Mouse (Mus musculus): ENCODE measurements at regions not wholly inside any gene's neighbourhood (a gene's known extent, or its start where the extent isn't known, plus 50 kb on each side); places are given as distances from the start of the nearest gene placed in this dataset.

DNA sequence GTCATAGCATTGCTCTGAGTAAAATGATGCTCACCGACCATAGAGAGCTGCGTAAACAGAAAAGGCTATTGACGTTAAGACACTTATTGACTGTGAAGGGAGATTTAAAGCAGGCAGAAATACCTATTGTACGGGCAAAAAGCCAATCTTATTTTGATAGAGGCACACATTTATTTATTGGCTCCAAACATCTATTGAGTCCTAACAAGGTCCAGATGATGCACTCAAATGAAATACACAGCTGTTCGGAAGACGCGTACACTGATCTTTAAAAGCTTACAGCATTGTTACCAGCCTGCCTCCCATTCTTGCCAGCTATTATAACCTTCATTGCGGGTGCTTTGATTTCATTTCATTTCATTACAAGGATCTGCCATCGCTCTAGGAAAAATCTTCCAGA, 102.0 kb upstream of the Map1b start:
- Histone ChIP-seq H3K4me1 (ENCODE audit: control insufficient read depth in 1 of 2, insufficient read depth in 2 of 2, low read length in 2 of 2) (no peaks in the 10 kb centered on the region), H3K9me3 (replicated peaks; ENCODE audit: insufficient read depth, low read length) (no peaks in the 10 kb centered on the region), H3K9ac (ENCODE audit: control insufficient read depth, low read depth, low read length, poor library complexity, severe bottlenecking) (no peak overlapping the region), H3K27ac (ENCODE audit: control insufficient read depth, low read depth, low read length) (no peak overlapping the region), H3K4me3 (ENCODE audit: control insufficient read depth in 1 of 2, insufficient read depth in 1 of 2, low read depth in 2 of 2, low read length in 2 of 2) (no peak overlapping the region), H3K27me3 (ENCODE audit: control insufficient read depth in 1 of 2, insufficient read depth in 2 of 2, low read length in 2 of 2) (no peaks in the 10 kb centered on the region), H3K36me3 (ENCODE audit: control insufficient read depth in 1 of 2, insufficient read depth in 2 of 2, low read length in 2 of 2) (no peaks in the 10 kb centered on the region), H3K79me2 (ENCODE audit: control insufficient read depth, insufficient read depth, low read length, poor library complexity) (no peaks in the 10 kb centered on the region)
- TF ChIP-seq MYB (IDR thresholded peaks at IDR 0.05; ENCODE audit: low read depth, low read length) (no peak), POLR2AphosphoS2 (IDR thresholded peaks at IDR 0.05; ENCODE audit: low read length) (no peak), SMC3 (IDR thresholded peaks at IDR 0.05; ENCODE audit: low read depth, low read length) (no peak), MAZ (IDR thresholded peaks at IDR 0.05; ENCODE audit: low read depth, low read length) (no peak), ZC3H11A (IDR thresholded peaks at IDR 0.05; ENCODE audit: low read depth, low read length) (no peak), SIN3A (IDR thresholded peaks at IDR 0.05; ENCODE audit: low read length) (no peak), CHD1 (IDR thresholded peaks at IDR 0.05; ENCODE audit: low read depth, low read length) (no peak), KAT2A (conservative IDR thresholded peaks at IDR 0.05; ENCODE audit: low read depth, low read length) (no peak), RCOR1 (IDR thresholded peaks at IDR 0.05; ENCODE audit: low read depth, low read length) (no peak), RAD21 (IDR thresholded peaks at IDR 0.05; ENCODE audit: low read depth, low read length) (no peak), ZKSCAN1 (IDR thresholded peaks at IDR 0.05; ENCODE audit: low read depth, low read length) (no peak), NELFE (IDR thresholded peaks at IDR 0.05; ENCODE audit: low read depth, low read length) (no peak), TAL1 (IDR thresholded peaks at IDR 0.05; ENCODE audit: low read length) (no peak), NRF1 (IDR thresholded peaks at IDR 0.05; ENCODE audit: insufficient read depth, low read depth, low read length, poor library complexity, severe bottlenecking) (no peak), GATA1 (IDR thresholded peaks at IDR 0.05; ENCODE audit: low read depth, low read length) (no peak), POLR2AphosphoS5 (IDR thresholded peaks at IDR 0.05; ENCODE audit: borderline replicate concordance, low read depth, low read length) (no peak), MYC (IDR thresholded peaks at IDR 0.05; ENCODE audit: low read depth, low read length) (no peak), UBTF (IDR thresholded peaks at IDR 0.05; ENCODE audit: borderline replicate concordance, insufficient read depth, low read depth, low read length) (no peak), USF2 (IDR thresholded peaks at IDR 0.05; ENCODE audit: borderline replicate concordance in 1 of 2, insufficient read depth in 1 of 2, low read depth in 1 of 2, low read length in 2 of 2) (no peak)
- no peak for DNase-seq (ENCODE audit: low read depth, low spot score)

DNA sequence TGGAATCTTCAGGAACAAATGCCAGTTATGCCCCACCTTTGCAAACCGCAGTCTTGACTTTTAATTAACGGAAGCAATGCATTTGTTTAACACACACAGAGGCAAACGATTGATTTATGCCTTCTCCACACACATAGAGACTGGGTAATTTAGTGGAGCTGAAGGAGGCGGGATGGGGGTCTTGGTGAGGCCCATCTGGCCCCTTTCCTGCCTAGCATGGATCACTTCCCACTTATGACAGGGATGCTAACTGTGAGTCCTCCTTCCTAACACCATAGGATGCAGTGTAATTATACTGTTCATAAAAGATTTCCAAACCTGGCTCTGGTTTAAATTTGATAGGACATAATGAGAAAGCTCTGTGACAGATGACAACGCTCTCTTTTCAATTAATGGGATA, 101.1 kb upstream of the Map1b start:
- TF ChIP-seq NELFE (IDR thresholded peaks at IDR 0.05; ENCODE audit: low read depth, low read length): no peak
- TF ChIP-seq ZMIZ1 (IDR thresholded peaks at IDR 0.05; ENCODE audit: low read depth, low read length): no peak
- TF ChIP-seq ELF1 (IDR thresholded peaks at IDR 0.05; ENCODE audit: low read depth, low read length): no peak
- TF ChIP-seq MAFK (IDR thresholded peaks at IDR 0.05; ENCODE audit: borderline replicate concordance, low read depth, low read length): no peak
- no peak for TF ChIP-seq GABPA (IDR thresholded peaks at IDR 0.05; ENCODE audit: low read depth, low read length)
- no peak for TF ChIP-seq ZNF384 (IDR thresholded peaks at IDR 0.05; ENCODE audit: low read depth, low read length)
- no peak for TF ChIP-seq MXI1 (IDR thresholded peaks at IDR 0.05; ENCODE audit: low read depth, low read length)
- no peak for TF ChIP-seq NRF1 (IDR thresholded peaks at IDR 0.05; ENCODE audit: insufficient read depth, low read depth, low read length, poor library complexity, severe bottlenecking)
- TF ChIP-seq KAT2A (conservative IDR thresholded peaks at IDR 0.05; ENCODE audit: low read depth, low read length): no peak
- Histone ChIP-seq H3K9me3 (replicated peaks; ENCODE audit: insufficient read depth, low read length) (no peaks in the 10 kb centered on the region), H3K4me3 (ENCODE audit: control insufficient read depth in 1 of 2, insufficient read depth in 1 of 2, low read depth in 2 of 2, low read length in 2 of 2) (no peak overlapping the region), H3K79me2 (ENCODE audit: control insufficient read depth, insufficient read depth, low read length, poor library complexity) (no peaks in the 10 kb centered on the region), H3K27ac (ENCODE audit: control insufficient read depth, low read depth, low read length) (no peak overlapping the region), H3K27me3 (ENCODE audit: control insufficient read depth in 1 of 2, insufficient read depth in 2 of 2, low read length in 2 of 2) (no peaks in the 10 kb centered on the region), H3K9ac (ENCODE audit: control insufficient read depth, low read depth, low read length, poor library complexity, severe bottlenecking) (no peak overlapping the region), H3K4me1 (ENCODE audit: control insufficient read depth in 1 of 2, insufficient read depth in 2 of 2, low read length in 2 of 2) (no peaks in the 10 kb centered on the region), H3K36me3 (ENCODE audit: control insufficient read depth in 1 of 2, insufficient read depth in 2 of 2, low read length in 2 of 2) (no peaks in the 10 kb centered on the region)
- DNase-seq (ENCODE audit: low read depth, low spot score): no peak
